7 mouse cellular contexts compared by ENCODE assay signal in genomic region chr3:65494291-65494763, GRCm38 (mm10). TPM values are rescaled to one million over a fixed set of nuclear protein-coding genes. Genes with fewer than 3 reads are reported as not detected.
A peak's percentile ranks its signal among the peaks of the same experiment; 100 is the strongest.
DNase-seq lines count a peak whose midpoint lies in the region; ATAC-seq lines count a peak whose summit lies in the region.

No protein-coding gene starts in this region.

- H3K4me2 ChIP-seq in lung, embryonic 16.5 days (ENCODE audit: low read depth, low read length) = peak overlapping the region; percentile 44

- peak overlapping the region; percentile 45 for H3K4me3 ChIP-seq in heart, embryonic 10.5 days
- peak overlapping the region; percentile 16 for H3K4me3 ChIP-seq in lung, embryonic 16.5 days (ENCODE audit: low read length)

- H3K9ac ChIP-seq in lung, embryonic 16.5 days (ENCODE audit: low read length) = 0 out of 2 replicates have a peak overlapping the region, but pooled peaks have one; percentile 1

- peak; percentile 9 for DNase-seq in NIH3T3 (ENCODE audit: low read depth)
- peak; percentile 5 for DNase-seq in adrenal gland, postnatal 25 days
- DNase-seq in heart, embryonic 10.5 days (ENCODE audit: low spot score) = peak; percentile 81
- DNase-seq in kidney, adult 9 months = peak; percentile 22
- DNase-seq in testis, postnatal 10 days (ENCODE audit: low spot score) = peak; percentile 47
- DNase-seq in thymus, postnatal 36 days = no peak

- H3K4me1 ChIP-seq in heart, embryonic 10.5 days = peaks cover 12% of the 10 kb centered on the region
- H3K4me1 ChIP-seq in lung, embryonic 16.5 days (replicated peaks; ENCODE audit: control insufficient read depth, insufficient read depth, low read length) = peaks cover 7% of the 10 kb centered on the region

- no peaks in the 10 kb centered on the region for H3K27me3 ChIP-seq in heart, embryonic 10.5 days (ENCODE audit: insufficient read depth, poor library complexity, severe bottlenecking)
- no peaks in the 10 kb centered on the region for H3K27me3 ChIP-seq in lung, embryonic 16.5 days (ENCODE audit: control insufficient read depth, insufficient read depth, low read depth, low read length)

- ATAC-seq in lung, embryonic 16.5 days (ENCODE audit: low read depth) = peak; percentile 73

- peak overlapping the region; percentile 80 for H3K27ac ChIP-seq in heart, embryonic 10.5 days
- H3K27ac ChIP-seq in lung, embryonic 16.5 days (ENCODE audit: low read length) = peak overlapping the region; percentile 40; the same call in 1 of the 2 replicates

- no peaks in the 10 kb centered on the region for H3K9me3 ChIP-seq in heart, embryonic 10.5 days
- no peaks in the 10 kb centered on the region for H3K9me3 ChIP-seq in lung, embryonic 16.5 days (ENCODE audit: control insufficient read depth, low read length)

- H3K36me3 ChIP-seq in heart, embryonic 10.5 days = no peaks in the 10 kb centered on the region
- H3K36me3 ChIP-seq in lung, embryonic 16.5 days (ENCODE audit: control insufficient read depth, insufficient read depth, low read length) = no peaks in the 10 kb centered on the region

- 6% methylated on average over 9 of the region's 9 CpGs for WGBS in heart, embryonic 10.5 days
- WGBS in lung, embryonic 16.5 days = 7% methylated on average over 9 of the region's 9 CpGs

RNA-seq across cellular contexts. Expression of gene Tiparp, which starts 33.9 kb away (rescaled TPM):
- total RNA-seq in adrenal gland, postnatal 25 days (2021) = 9.6 and 10.0 TPM in 2 replicates
- 36.3 and 51.3 TPM in 2 replicates for polyA plus RNA-seq in heart, embryonic 10.5 days (2016; fragmentation: Nextera tagmentation; extraction: Ambion mirVana)
- polyA plus RNA-seq in lung, embryonic 16.5 days (2015; fragmentation: Nextera tagmentation; extraction: Ambion mirVana) = 42.2 and 42.3 TPM in 2 replicates

Comparison
In these comparisons a context has a peak if more than half of its experiments do, and no peak if none do; other contexts are left out.
1. DNase-seq: peak in NIH3T3 (single experiment), adrenal gland, postnatal 25 days (single experiment), heart, embryonic 10.5 days (single experiment), kidney, adult 9 months (single experiment) and testis, postnatal 10 days (single experiment); none in thymus, postnatal 36 days (0 of 2).